Mouse (Mus musculus) hematopoietic multipotent progenitor cell, adult 10-12 weeks (in vitro differentiated cells): Measurements from ENCODE around the gene Dnmt1. TPM values are rescaled to one million over a fixed set of nuclear protein-coding genes. Genes with fewer than 3 reads are reported as not detected.

Source experiments
- polyA plus RNA-seq: library from polyadenylated mRNA; stranded (reverse); fragments of >175 nt; gene quantifications from 2 replicates; pipeline ENCODE4 v1.2.3, GENCODE M21; 2012; ENCODE audit warnings: low replicate concordance

Dnmt1 gene
- 59.7 and 61.0 TPM in 2 replicates for polyA plus RNA-seq

GRCm38 (mm10) chr9:20959430-20959938, at the start of gene Dnmt1:
Dnmt1 (minus strand) TSS chr9:20959888.

GRCm38 (mm10) chr9:21002627-21003551, 43.2 kb upstream of the Dnmt1 start, which contains the start of gene Mrpl4:
Mrpl4 (plus strand) TSS chr9:21002738.

DNA sequence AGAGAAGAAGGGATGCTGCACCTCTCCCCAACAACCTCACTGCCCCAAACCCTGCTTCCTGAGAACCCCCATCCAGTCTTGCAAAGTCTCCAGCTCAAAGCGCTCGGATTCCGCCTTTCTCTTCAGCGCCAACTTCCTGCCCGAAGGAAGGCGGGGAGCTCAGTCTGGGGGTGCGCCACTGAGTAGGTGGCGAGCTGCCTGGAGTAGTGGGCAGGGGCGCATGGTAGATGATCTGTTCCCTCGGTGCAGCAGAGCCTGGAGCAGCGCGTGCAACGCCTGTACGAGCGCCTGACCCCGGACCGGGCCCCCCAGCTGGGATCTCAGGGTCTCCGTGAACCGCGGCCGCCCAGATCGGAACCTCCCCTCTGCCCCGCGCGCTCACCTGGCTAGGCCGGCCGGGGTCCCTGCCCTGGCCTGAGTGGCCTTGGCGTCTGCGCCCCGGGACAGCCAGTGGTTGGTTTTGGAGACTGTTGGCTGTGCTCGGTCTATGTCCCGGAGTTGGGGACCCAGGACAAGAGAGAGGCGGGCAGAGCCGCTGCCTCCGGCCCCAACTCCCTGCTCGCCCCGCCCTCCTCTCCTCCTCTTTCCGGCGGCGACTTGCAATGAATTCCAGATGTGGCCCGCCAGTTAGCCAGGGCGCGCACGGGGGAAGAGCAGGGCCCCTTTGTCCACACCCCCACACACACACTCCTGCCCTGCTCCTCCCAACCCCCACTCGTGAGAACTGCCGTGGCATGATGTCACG, 16.7 kb upstream of the Dnmt1 start, which contains the start of gene S1pr2:
Gene S1pr2, minus strand, starts transcription at position 566 of the 745 bp plus-strand sequence.

DNA sequence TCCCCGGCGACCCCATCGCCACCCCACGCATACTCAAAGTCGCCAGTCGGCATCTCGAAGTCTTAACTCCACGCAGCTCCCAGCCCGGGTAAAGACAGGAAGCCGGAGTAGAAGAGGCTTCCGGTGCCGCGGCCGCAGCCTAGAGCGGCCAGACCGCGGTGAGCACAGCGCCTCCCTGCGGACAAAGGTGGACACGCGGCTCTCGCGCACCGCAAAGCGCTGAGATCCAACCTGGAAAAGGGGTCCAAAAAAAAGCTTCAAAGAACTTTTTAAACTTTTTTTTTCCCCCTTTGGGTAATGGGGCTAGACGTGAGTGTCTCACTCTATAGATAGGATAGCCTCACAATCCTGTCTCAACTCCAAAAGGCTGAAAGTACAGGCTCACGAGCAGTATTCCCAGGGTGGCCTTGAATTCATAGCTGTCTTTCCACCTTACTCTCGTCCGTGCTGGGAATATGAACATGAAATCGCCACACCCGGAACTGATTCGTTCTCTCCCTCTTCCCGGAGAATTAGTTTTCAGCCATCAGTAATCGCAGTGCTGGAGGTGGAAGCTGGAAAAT, 61.1 kb downstream of the Dnmt1 start, which contains the start of gene Eif3g:
Gene Eif3g, minus strand, starts transcription at position 113 of the 563 bp plus-strand sequence.

DNA sequence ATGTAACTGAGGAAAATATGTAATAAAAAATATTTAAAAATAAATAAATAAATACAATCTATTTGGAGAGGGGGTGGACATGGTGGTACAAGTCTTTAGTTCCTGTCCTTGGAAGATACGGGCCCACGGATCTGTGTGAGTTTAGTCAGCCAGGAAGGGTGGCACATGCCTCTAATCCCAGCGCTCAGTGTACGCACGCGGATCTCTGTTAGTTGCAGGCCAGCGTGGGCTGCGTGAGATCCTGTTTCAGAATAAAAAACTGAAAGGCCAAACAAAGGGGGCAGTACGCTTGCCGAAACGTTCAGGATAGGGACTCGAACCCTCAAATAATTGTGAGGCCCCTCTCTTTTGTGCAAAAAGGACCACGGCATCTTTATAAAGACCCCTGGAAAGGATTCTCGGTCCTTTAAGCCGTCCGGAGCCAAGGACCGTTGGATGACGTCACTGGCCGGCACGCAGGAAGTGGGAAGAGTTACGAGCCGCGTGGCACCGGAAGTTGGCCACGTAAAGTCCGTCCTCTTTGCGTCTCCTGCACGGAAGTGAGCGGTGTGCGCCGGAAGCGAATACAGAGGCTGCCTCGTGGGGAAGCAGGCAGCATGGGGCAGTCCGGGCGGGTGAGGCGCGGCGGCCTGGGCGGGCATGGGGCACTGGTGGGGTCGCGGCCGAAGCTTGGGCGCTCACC, 71.8 kb downstream of the Dnmt1 start, which contains the start of gene Ppan:
Gene Ppan, plus strand, starts transcription at position 472 of the 682 bp plus-strand sequence.

DNA sequence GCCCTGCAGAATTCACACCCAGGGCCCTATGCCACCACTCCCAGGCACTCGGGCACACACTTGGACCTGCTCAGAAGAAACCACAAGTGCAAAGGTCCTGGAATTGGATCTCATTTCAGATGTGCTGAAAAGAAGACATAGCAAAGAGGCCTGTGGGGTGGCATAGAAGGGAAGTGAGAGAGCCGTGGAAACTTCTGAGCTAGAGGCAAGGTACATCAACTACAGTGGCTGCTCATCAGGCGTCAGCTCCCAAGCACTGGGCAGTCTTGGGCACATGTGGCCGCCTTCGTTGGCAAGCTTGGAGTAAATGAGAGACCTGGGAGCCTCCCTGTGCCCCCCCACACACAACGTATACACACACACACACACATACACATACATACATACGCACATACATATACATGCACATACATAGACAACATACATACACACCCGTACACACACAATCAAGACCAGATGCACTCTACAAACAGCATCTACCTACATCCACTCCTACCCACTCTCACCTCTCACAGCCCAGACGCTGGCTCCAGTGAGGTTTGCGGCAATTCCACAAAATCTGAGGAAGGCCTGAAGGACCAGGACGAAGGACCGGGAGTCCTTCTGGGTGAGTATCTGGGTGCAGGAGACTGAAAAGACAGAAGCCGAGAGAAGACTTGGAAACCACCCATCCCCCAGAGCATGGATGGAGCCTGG, 80.4 kb downstream of the Dnmt1 start, which contains the start of gene Angptl6:
Gene Angptl6, minus strand, starts transcription at position 631 of the 696 bp plus-strand sequence.

DNA sequence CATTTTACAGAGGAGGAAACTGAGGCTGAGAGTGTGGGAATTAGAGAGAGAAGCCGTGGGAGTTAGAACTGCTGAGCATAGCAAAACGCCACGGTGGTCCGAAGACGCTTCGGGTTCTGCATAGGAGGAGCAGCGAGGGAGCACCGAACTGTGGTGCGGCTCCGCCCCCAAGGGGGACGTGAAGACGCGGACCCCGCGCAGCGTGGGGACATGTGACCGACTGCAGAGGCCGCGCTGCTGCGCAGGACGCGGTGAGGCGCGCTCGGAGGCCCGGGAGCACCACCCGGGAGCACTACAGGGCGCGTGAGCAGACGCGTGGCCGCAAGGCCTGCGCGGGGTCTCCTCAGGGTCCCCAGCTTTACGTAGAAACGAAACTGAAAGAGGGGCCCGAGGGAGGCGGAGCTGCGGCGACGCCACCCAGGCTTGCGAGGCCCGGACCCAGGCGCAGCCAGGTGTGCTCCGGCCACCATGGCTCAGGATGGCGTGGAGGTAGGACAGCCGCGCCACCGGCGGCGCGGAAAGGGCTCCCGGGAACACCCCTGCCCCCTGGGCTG, 91.2 kb downstream of the Dnmt1 start, which contains the start of gene A230050P20Rik:
Gene A230050P20Rik, plus strand, starts transcription at position 195 of the 554 bp plus-strand sequence.

Other genes starting within 250 kb of the Dnmt1 start
- gene Olfm2, start 213.5 kb downstream of the Dnmt1 start, polyA plus RNA-seq, result 0.10 TPM in 1 of 2 replicates, not detected in the other
- gene Col5a3, start 144.8 kb downstream of the Dnmt1 start, polyA plus RNA-seq, result 0.94 and 1.0 TPM in 2 replicates
- not detected in 2 replicates for gene Rdh8, start 141.4 kb downstream of the Dnmt1 start, polyA plus RNA-seq
- 86.0 and 279 TPM in 2 replicates for gene A230050P20Rik, start 91.2 kb downstream of the Dnmt1 start, polyA plus RNA-seq
- gene Angptl6, start 80.2 kb downstream of the Dnmt1 start, polyA plus RNA-seq, result 2.3 and 3.8 TPM in 2 replicates
- 93.7 and 103 TPM in 2 replicates for gene Ppan, start 71.7 kb downstream of the Dnmt1 start, polyA plus RNA-seq
- 192 and 471 TPM in 2 replicates for gene Eif3g, start 61.3 kb downstream of the Dnmt1 start, polyA plus RNA-seq
- gene S1pr2, start 16.9 kb upstream of the Dnmt1 start, polyA plus RNA-seq, result 1.7 and 4.4 TPM in 2 replicates
- 45.9 and 87.9 TPM in 2 replicates for gene Mrpl4, start 42.9 kb upstream of the Dnmt1 start, polyA plus RNA-seq
- gene Icam1, start 56.1 kb upstream of the Dnmt1 start, polyA plus RNA-seq, result 37.9 and 60.7 TPM in 2 replicates
- gene Icam4, start 69.5 kb upstream of the Dnmt1 start, polyA plus RNA-seq, result 2.4 and 30.5 TPM in 2 replicates
- gene Icam5, start 72.2 kb upstream of the Dnmt1 start, polyA plus RNA-seq, result 1.2 and 1.5 TPM in 2 replicates
- 4.7 and 6.8 TPM in 2 replicates for gene Zglp1, start 107.2 kb upstream of the Dnmt1 start, polyA plus RNA-seq
- 0.26 and 0.64 TPM in 2 replicates for gene Gm49373, start 113.2 kb upstream of the Dnmt1 start, polyA plus RNA-seq
- 24.8 and 46.2 TPM in 2 replicates for gene Fdx1l, start 113.7 kb upstream of the Dnmt1 start, polyA plus RNA-seq
- 43.7 and 103 TPM in 2 replicates for gene Gm38431, start 132.1 kb upstream of the Dnmt1 start, polyA plus RNA-seq
- gene Raver1, start 132.1 kb upstream of the Dnmt1 start, polyA plus RNA-seq, result 182 and 466 TPM in 2 replicates
- 47.9 and 58.5 TPM in 2 replicates for gene Tyk2, start 171.4 kb upstream of the Dnmt1 start, polyA plus RNA-seq
- gene Cdc37, start 190.1 kb upstream of the Dnmt1 start, polyA plus RNA-seq, result 137 and 226 TPM in 2 replicates
- gene Pde4a, start 205.8 kb upstream of the Dnmt1 start, polyA plus RNA-seq, result 9.8 and 19.5 TPM in 2 replicates